Mouse (Mus musculus): ENCODE data around the gene Aox4.

- no peak for TF ChIP-seq POLR2A (IDR thresholded peaks at IDR 0.05; ENCODE audit: borderline replicate concordance, extremely low read depth, low read depth, low read length)
- no peak for TF ChIP-seq CTCF (IDR thresholded peaks at IDR 0.05; ENCODE audit: insufficient read depth, low read length)
Measured at GRCm38 (mm10) chr1:58301073-58301472, 90.9 kb downstream of the Aox4 start.
